Mouse (Mus musculus) G1E (cell line): ENCODE results near the gene Aste1.

Experiments
- CTCF ChIP-seq: IDR thresholded peaks from 2 replicates; pipeline ENCODE4 v1.5.1; 2012; ENCODE audit warnings: low read depth, low read length, inconsistent platforms, mixed read lengths
- GATA2 ChIP-seq: IDR thresholded peaks from 2 replicates; pipeline ENCODE4 v1.6.1; 2012; ENCODE audit warnings: low read depth, low read length, inconsistent platforms, borderline replicate concordance
- TAL1 ChIP-seq: conservative IDR thresholded peaks from 2 replicates; pipeline ENCODE4 v1.6.1; 2012; ENCODE audit warnings: low read depth, low read length, inconsistent platforms, mixed read lengths

DNA sequence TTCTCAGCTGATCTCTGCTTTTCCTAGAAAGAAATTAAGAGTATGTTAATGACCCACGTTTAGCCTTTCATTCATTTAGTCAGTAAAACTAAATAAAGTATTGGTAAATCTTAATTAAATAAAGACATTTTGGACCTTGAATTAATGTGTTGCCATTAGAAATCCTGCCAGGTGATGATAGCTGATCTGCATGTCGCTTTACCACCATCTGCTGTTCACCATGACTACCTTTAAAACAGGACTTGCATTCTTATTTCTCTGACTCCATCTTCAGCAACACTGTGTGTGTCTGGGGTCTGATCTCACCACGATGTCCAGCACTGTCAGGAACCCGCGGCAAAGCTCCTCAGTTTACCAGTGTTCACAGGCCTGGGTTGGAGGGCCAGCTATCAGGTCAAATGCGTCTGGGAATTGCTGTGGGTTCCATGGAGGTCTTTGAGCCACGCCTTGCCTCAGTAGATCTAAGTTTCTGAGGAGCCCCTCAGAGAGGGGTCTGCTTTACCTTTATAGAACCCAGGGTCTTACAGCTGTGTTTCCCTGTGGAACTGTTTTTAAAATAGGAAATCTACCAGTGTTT lies 18.1 kb upstream of the Aste1 start:
- TF ChIP-seq TAL1 (no peak), CTCF (no peak), GATA2 (no peak)
